Mouse (Mus musculus): ENCODE measurements at regions not wholly inside any gene's neighbourhood (a gene's known extent, or its start where the extent isn't known, plus 50 kb on each side); places are given as distances from the start of the nearest gene placed in this dataset.

- no peak for DNase-seq (ENCODE audit: low spot score)
These were observed 118.5 kb upstream of the Gdnf start for GRCm38 (mm10) chr15:7692096-7692495.

- DNase-seq (ENCODE audit: low spot score) = no peak
These were observed 116.6 kb upstream of the Gdnf start for GRCm38 (mm10) chr15:7694037-7694436.

- DNase-seq (ENCODE audit: low spot score) = no peak
These were observed 112.9 kb upstream of the Gdnf start for GRCm38 (mm10) chr15:7697724-7698123.

GRCm38 (mm10) chr15:7708836-7709235 lies 101.8 kb upstream of the Gdnf start:
- no peak for DNase-seq (ENCODE audit: low spot score)

- no peak for DNase-seq (ENCODE audit: low spot score)
These were observed 96.0 kb upstream of the Gdnf start for GRCm38 (mm10) chr15:7714641-7715040.

- DNase-seq (ENCODE audit: low spot score) = no peak
These were observed 94.5 kb upstream of the Gdnf start for GRCm38 (mm10) chr15:7716188-7716587.

- DNase-seq (ENCODE audit: low spot score) = no peak
These were observed 87.4 kb upstream of the Gdnf start for GRCm38 (mm10) chr15:7723202-7723721.

- DNase-seq (ENCODE audit: low spot score) = no peak
These were observed 86.9 kb upstream of the Gdnf start for GRCm38 (mm10) chr15:7723770-7724169.

- no peak for DNase-seq (ENCODE audit: low spot score)
These were observed 85.1 kb upstream of the Gdnf start for GRCm38 (mm10) chr15:7725505-7725904.

- DNase-seq (ENCODE audit: low spot score) = no peak
These were observed 63.1 kb upstream of the Gdnf start for GRCm38 (mm10) chr15:7747586-7747985.

- DNase-seq (ENCODE audit: low spot score) = no peak
These were observed 60.2 kb upstream of the Gdnf start for GRCm38 (mm10) chr15:7750441-7750840.

Measured in left cerebral cortex, adult 11 months (tissue).